26 mouse cellular contexts compared by ENCODE assay signal in genomic region chr10:118639097-118639496, GRCm38 (mm10).
DNase-seq lines count a peak whose midpoint lies in the region; ATAC-seq lines count a peak whose summit lies in the region.
"Had no signal": no experiment of that assay in that cellular context is flagged by ENCODE, and none has a peak within 500 bp of the region (broad histone marks: within the 10 kb centered on the region; RNA-seq: fewer than 3 reads in every experiment).

No protein-coding gene starts in this region.

- no peaks in the 10 kb centered on the region for H3K27me3 ChIP-seq in forebrain, embryonic 15.5 days
- H3K27me3 ChIP-seq in forebrain, embryonic 11.5 days (ENCODE audit: control insufficient read depth, insufficient read depth, low read length) = no peaks in the 10 kb centered on the region
- no peaks in the 10 kb centered on the region for H3K27me3 ChIP-seq in splenic B cell, adult 2 months (ENCODE audit: control insufficient read depth, insufficient read depth, low read length, poor library complexity, severe bottlenecking)
- H3K27me3 ChIP-seq: CH12.LX; embryonic facial prominence, embryonic 12.5 days; forebrain, embryonic 13.5 days; Patski had no signal

- H3K4me3 ChIP-seq in forebrain, embryonic 15.5 days = no peak overlapping the region
- no peak overlapping the region for H3K4me3 ChIP-seq in forebrain, embryonic 11.5 days (ENCODE audit: low read depth, low read length)
- H3K4me3 ChIP-seq: embryonic facial prominence, embryonic 10.5 days; embryonic facial prominence, embryonic 12.5 days; erythroblast, embryonic 14.5 days; forebrain, embryonic 10.5 days; forebrain, embryonic 13.5 days had no signal

- DNase-seq in forebrain, embryonic 11.5 days (ENCODE audit: low spot score) = no peak
- DNase-seq in splenic B cell, adult 2 months (ENCODE audit: low read depth, low spot score) = peak; percentile 11
- DNase-seq in cerebellum, postnatal 36 days = no peak
- DNase-seq: adrenal gland, adult 8-10 months; adrenal gland, postnatal 14 days; adrenal gland, postnatal 36 days; B cell, adult 2 months; cerebellum, adult 11-12 months; cerebellum, adult 2 months; cerebellum, adult 9-10 months; cerebellum, postnatal 10 days; cerebellum, postnatal 25 days had no signal

- H3K4me2 ChIP-seq in forebrain, embryonic 15.5 days (replicated peaks) = no peak overlapping the region
- no peak overlapping the region for H3K4me2 ChIP-seq in forebrain, embryonic 11.5 days (ENCODE audit: low read depth, low read length, severe bottlenecking)
- H3K4me2 ChIP-seq: embryonic facial prominence, embryonic 12.5 days; forebrain, embryonic 13.5 days had no signal

- H3K9me3 ChIP-seq in forebrain, embryonic 15.5 days = no peaks in the 10 kb centered on the region
- no peaks in the 10 kb centered on the region for H3K9me3 ChIP-seq in forebrain, embryonic 11.5 days (ENCODE audit: control insufficient read depth, low read length)
- H3K9me3 ChIP-seq: embryonic facial prominence, embryonic 10.5 days; embryonic facial prominence, embryonic 12.5 days; forebrain, embryonic 10.5 days; forebrain, embryonic 13.5 days had no signal

- WGBS in forebrain, embryonic 15.5 days = 90% methylated on average over 4 of the region's 4 CpGs
- whole genome bisulfite sequencing in forebrain, embryonic 11.5 days = 84% methylated on average over 4 of the region's 4 CpGs

- H3K27ac ChIP-seq in forebrain, embryonic 15.5 days (replicated peaks) = 0 out of 2 replicates have a peak overlapping the region, but pooled peaks have one; percentile 95
- H3K27ac ChIP-seq in forebrain, embryonic 11.5 days (ENCODE audit: low read depth, low read length) = no peak overlapping the region
- H3K27ac ChIP-seq: embryonic facial prominence, embryonic 10.5 days; embryonic facial prominence, embryonic 12.5 days; forebrain, embryonic 10.5 days had no signal

- no peak for ATAC-seq in forebrain, embryonic 15.5 days (replicated peaks)
- no peak for ATAC-seq in forebrain, embryonic 11.5 days (replicated peaks; ENCODE audit: low FRiP score)
- peak; percentile 60 for ATAC-seq in common myeloid progenitor, adult 5-6 weeks (replicated peaks; ENCODE audit: low read depth, poor library complexity, severe bottlenecking)
- ATAC-seq in hematopoietic stem cell, adult 5-6 weeks (replicated peaks in 1 of 2; ENCODE audit: insufficient read depth in 1 of 2, low FRiP score in 2 of 2, low TSS enrichment in 1 of 2, low read depth in 1 of 2, poor library complexity in 2 of 2, severe bottlenecking in 2 of 2) = peak; percentile 27 to 42; a peak in 2 of 4 replicates
- ATAC-seq in inflammation-experienced regulatory T-cells, adult 6 months = no peak
- ATAC-seq: activated CD4-positive, CD25-positive, alpha-beta regulatory T cell, adult 4 months; CD4-positive, CD25-positive, alpha-beta regulatory T cell, adult 4 months; Patski had no signal

- no peak overlapping the region for H3K9ac ChIP-seq in forebrain, embryonic 15.5 days (replicated peaks)
- no peak overlapping the region for H3K9ac ChIP-seq in forebrain, embryonic 11.5 days (ENCODE audit: low read length)
- H3K9ac ChIP-seq: embryonic facial prominence, embryonic 12.5 days; forebrain, embryonic 13.5 days had no signal

- H3K4me1 ChIP-seq in forebrain, embryonic 15.5 days = peaks cover 19% of the 10 kb centered on the region
- H3K4me1 ChIP-seq in forebrain, embryonic 11.5 days (replicated peaks; ENCODE audit: control insufficient read depth, insufficient read depth, low read length) = no peaks in the 10 kb centered on the region; the same call in 1 of the 2 replicates
- H3K4me1 ChIP-seq: embryonic facial prominence, embryonic 12.5 days had no signal

- H3K36me3 ChIP-seq in forebrain, embryonic 15.5 days = no peaks in the 10 kb centered on the region
- no peaks in the 10 kb centered on the region for H3K36me3 ChIP-seq in forebrain, embryonic 11.5 days (ENCODE audit: control insufficient read depth, insufficient read depth, low read length)
- H3K36me3 ChIP-seq in splenic B cell, adult 2 months (ENCODE audit: control insufficient read depth, insufficient read depth, low read length, poor library complexity, severe bottlenecking) = no peaks in the 10 kb centered on the region
- H3K36me3 ChIP-seq: embryonic facial prominence, embryonic 10.5 days; embryonic facial prominence, embryonic 12.5 days; forebrain, embryonic 10.5 days; G1E had no signal

Comparison
In these comparisons a context has a peak if more than half of its experiments do, and no peak if none do; other contexts are left out.
1. ATAC-seq: peak in common myeloid progenitor, adult 5-6 weeks (single experiment) and hematopoietic stem cell, adult 5-6 weeks (2 of 2); none in forebrain, embryonic 15.5 days (single experiment), forebrain, embryonic 11.5 days (single experiment) and inflammation-experienced regulatory T-cells, adult 6 months (single experiment).